Mouse (Mus musculus): ENCODE measurements around the gene Arhgef40. TPM values are rescaled to one million over a fixed set of nuclear protein-coding genes. Genes with fewer than 3 reads are reported as not detected.

The Arhgef40 gene
- polyA plus RNA-seq, 1 experiment from 2014 or later: 64.4 TPM

Other genes with a start within 250 kb of the Arhgef40 start
- gene Ang4, start 211.1 kb upstream of the Arhgef40 start, polyA plus RNA-seq (2015; fragmentation: Nextera tagmentation; extraction: Ambion mirVana): 2.9 and 3.5 TPM in 2 replicates
- not detected in 2 replicates for gene AY358078, start 184.7 kb upstream of the Arhgef40 start, polyA plus RNA-seq (2015; fragmentation: Nextera tagmentation; extraction: Ambion mirVana)
- gene Ear6, start 131.0 kb upstream of the Arhgef40 start, polyA plus RNA-seq (2015; fragmentation: Nextera tagmentation; extraction: Ambion mirVana): 0.35 TPM in 1 of 2 replicates, not detected in the other
- 45.4 and 45.5 TPM in 2 replicates for gene Mettl17, start 99.9 kb upstream of the Arhgef40 start, polyA plus RNA-seq (2015; fragmentation: Nextera tagmentation; extraction: Ambion mirVana)
- gene Slc39a2, start 91.8 kb upstream of the Arhgef40 start, polyA plus RNA-seq (2015; fragmentation: Nextera tagmentation; extraction: Ambion mirVana): 0.96 and 1.0 TPM in 2 replicates
- gene Ndrg2, start 70.6 kb upstream of the Arhgef40 start, polyA plus RNA-seq (2015; fragmentation: Nextera tagmentation; extraction: Ambion mirVana): 52.2 and 60.1 TPM in 2 replicates
- gene Tppp2, start 66.3 kb upstream of the Arhgef40 start, polyA plus RNA-seq (2015; fragmentation: Nextera tagmentation; extraction: Ambion mirVana): not detected in 2 replicates
- gene Rnase13, start 61.9 kb upstream of the Arhgef40 start, polyA plus RNA-seq (2015; fragmentation: Nextera tagmentation; extraction: Ambion mirVana): not detected in 2 replicates
- 50.1 and 60.0 TPM in 2 replicates for gene Tmem253, start 30.9 kb downstream of the Arhgef40 start, polyA plus RNA-seq (2015; fragmentation: Nextera tagmentation; extraction: Ambion mirVana)
- 29.7 and 29.8 TPM in 2 replicates for gene Zfp219, start 36.0 kb downstream of the Arhgef40 start, polyA plus RNA-seq (2015; fragmentation: Nextera tagmentation; extraction: Ambion mirVana)
- not detected in 2 replicates for gene Olfr221, start 57.7 kb downstream of the Arhgef40 start, polyA plus RNA-seq (2015; fragmentation: Nextera tagmentation; extraction: Ambion mirVana)
- gene Hnrnpc, start 119.3 kb downstream of the Arhgef40 start, polyA plus RNA-seq (2015; fragmentation: Nextera tagmentation; extraction: Ambion mirVana): 555 and 601 TPM in 2 replicates
- gene Rpgrip1, start 126.0 kb downstream of the Arhgef40 start, polyA plus RNA-seq (2015; fragmentation: Nextera tagmentation; extraction: Ambion mirVana): 60.1 and 62.2 TPM in 2 replicates
- 53.1 and 61.1 TPM in 2 replicates for gene Supt16, start 212.7 kb downstream of the Arhgef40 start, polyA plus RNA-seq (2015; fragmentation: Nextera tagmentation; extraction: Ambion mirVana)